Mouse (Mus musculus): ENCODE data around the gene Shc3.

The Shc3 gene

DNA sequence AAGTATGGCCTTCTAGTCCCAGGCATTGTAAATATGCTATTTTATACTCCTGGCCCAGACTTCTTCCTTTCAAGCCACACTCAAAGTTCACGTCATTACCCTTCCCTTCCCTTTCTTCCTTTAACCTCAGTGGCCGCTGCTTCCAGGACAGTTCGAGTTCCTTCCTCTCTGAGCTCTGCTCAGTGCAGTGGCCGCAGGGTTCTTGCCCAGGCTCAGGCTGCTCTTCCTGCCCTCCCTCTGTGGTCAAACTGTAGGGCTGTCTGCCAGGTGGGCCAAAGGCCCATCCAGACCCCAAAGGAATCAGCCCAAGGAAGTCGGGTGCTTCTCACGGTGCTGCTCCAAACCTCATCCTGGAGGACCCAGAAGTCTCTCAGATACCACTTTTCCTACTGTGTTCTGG, 151.4 kb downstream of the Shc3 start:
- DNase-seq (ENCODE audit: low read depth, low spot score), result no peak

- DNase-seq (ENCODE audit: low read depth, low spot score), result no peak
These were observed 152.5 kb downstream of the Shc3 start for GRCm38 (mm10) chr13:51416727-51417126.

- peak; percentile 55 for DNase-seq (ENCODE audit: low read depth, low spot score)
These were observed 155.8 kb downstream of the Shc3 start for GRCm38 (mm10) chr13:51413461-51413860.

GRCm38 (mm10) chr13:51411696-51412430, 157.4 kb downstream of the Shc3 start:
- no peak for DNase-seq (ENCODE audit: low read depth, low spot score)

DNA sequence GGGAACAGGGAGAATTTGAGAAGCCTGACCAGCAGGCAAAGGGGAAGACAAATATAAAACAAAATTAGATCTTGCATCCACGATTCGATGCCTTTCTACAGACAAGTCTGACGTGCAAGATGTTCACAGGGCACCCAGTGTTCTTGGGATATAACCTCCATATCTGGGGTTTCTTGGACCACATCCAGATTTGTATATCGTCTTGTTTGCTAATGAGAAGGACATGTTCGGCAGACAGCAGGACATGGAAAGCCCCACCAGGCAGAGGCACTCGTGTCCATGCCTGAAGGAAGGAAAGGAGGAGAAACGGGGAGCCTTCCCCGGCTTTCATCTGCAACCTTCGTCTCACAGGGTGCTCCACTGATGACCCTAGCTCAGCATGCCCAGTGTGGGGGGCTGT, 158.0 kb downstream of the Shc3 start:
- no peak for DNase-seq (ENCODE audit: low read depth, low spot score)

DNA sequence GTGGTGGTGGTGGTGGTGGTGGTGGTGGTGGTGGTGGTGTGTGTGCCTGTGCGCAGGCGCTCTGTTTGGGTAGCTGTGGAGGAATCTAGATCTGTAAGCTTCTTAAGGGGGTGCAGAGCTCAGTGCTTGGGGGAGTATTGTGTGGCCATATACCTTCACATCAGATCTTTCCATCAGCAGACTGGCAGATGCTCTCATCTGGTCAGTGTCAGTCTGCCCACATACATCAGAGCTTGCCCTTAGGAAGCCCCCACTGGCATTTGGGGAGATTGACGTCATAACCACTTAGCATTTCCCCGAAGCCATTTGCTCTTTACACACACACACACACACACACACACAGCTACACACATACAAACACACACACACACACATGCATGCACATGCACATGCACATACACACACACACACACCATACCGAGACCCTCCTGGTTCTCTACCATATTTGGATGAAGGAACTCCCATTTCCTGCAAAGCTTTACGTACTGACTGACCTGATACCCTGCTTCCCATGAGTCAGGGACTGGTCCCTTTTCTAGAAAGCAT, 159.2 kb downstream of the Shc3 start:
- no peak for DNase-seq (ENCODE audit: low read depth, low spot score)

- DNase-seq (ENCODE audit: low read depth, low spot score), result no peak
These were observed 160.7 kb downstream of the Shc3 start, which contains the start of gene S1pr3 for GRCm38 (mm10) chr13:51408519-51409001. Gene S1pr3, plus strand, starts transcription at chr13:51408639.

DNA sequence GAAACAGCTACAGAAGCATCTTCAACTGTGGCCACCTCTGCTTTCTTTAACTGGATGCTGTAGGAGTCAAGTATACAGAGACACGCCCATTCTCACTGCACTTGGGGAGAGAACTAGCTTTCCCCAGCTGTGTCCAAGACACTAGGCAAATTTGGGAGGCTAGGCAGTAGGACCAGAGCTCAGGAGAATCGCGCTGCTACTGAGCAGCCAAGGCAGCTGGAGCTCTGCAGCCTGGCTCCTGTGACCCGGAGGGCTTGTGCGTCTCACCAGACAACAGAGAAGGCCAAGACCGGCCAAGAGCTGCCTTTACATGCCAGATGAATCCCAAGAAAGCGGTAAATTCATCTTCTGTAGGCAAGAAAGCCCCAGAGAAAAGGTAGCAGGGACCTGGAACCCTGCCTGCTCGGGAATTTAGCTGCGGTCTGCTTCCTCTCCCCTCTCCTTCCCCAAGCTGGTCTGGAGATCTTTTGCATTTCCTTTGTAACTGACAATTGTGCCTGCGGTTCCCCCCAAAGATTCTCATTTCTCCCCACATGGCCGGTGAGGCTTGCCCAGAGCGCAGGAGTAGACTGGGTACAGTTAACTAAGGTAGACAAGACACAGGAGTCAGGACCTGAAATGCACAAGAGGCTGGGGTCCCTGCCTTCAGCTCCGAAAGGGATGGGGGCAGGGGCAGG, 161.5 kb downstream of the Shc3 start:
- no peak for DNase-seq (ENCODE audit: low read depth, low spot score)

- no peak for DNase-seq (ENCODE audit: low read depth, low spot score)
These were observed 163.4 kb downstream of the Shc3 start for GRCm38 (mm10) chr13:51405731-51406320.

- no peak for DNase-seq (ENCODE audit: low read depth, low spot score)
These were observed 164.7 kb downstream of the Shc3 start for GRCm38 (mm10) chr13:51404566-51404965.

GRCm38 (mm10) chr13:51400736-51401501, 168.3 kb downstream of the Shc3 start:
- DNase-seq (ENCODE audit: low read depth, low spot score), result peak; percentile 78

DNA sequence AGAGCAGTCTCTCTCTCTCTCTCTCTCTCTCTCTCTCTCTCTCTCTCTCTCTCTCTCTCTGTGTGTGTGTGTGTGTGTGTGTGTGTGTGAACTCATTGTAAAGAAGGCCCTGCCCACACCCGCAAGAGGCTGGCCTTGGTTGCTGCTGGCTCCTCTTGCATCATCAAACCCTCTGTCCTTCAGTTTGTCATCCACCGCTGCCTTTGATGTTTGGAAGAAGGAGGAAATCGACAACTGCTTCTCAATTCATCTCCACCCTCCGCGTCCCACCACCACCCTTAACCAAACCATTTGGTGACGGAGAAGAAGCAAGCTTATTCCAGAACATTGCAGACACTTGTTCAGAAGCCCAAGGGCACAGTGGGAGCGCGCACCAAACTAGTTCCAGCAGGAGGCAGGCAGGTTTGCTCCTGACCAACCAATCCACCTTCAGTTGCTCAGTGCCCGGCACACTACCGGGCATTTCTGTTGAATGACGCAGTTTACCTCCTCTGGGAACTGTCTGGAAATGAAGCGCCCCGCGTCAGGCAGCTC, 169.0 kb downstream of the Shc3 start:
- DNase-seq (ENCODE audit: low read depth, low spot score), result no peak

GRCm38 (mm10) chr13:51399562-51399961, 169.7 kb downstream of the Shc3 start:
- DNase-seq (ENCODE audit: low read depth, low spot score), result no peak

GRCm38 (mm10) chr13:51397861-51398260, 171.4 kb downstream of the Shc3 start:
- DNase-seq (ENCODE audit: low read depth, low spot score), result peak; percentile 45

DNA sequence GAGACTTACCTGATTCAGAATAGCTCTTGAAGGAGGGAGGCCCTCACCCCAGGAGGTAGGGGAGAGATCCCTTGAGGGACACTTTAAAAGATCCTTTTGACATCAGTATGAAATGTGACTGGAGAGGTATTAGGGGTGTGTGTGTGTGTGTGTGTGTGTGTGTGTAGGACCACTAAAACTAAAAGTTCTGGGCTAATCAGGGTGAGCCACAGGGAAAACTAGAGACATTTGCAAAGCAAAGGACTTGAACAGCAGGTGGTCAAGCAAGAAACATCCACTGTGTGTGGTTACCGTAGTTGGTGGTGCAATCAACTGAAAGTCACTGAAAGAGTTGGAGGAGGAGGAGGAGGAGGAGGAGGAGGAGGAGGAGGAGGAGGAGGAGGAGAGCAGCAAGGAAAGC, 177.0 kb downstream of the Shc3 start:
- no peak for DNase-seq (ENCODE audit: low read depth, low spot score)

DNA sequence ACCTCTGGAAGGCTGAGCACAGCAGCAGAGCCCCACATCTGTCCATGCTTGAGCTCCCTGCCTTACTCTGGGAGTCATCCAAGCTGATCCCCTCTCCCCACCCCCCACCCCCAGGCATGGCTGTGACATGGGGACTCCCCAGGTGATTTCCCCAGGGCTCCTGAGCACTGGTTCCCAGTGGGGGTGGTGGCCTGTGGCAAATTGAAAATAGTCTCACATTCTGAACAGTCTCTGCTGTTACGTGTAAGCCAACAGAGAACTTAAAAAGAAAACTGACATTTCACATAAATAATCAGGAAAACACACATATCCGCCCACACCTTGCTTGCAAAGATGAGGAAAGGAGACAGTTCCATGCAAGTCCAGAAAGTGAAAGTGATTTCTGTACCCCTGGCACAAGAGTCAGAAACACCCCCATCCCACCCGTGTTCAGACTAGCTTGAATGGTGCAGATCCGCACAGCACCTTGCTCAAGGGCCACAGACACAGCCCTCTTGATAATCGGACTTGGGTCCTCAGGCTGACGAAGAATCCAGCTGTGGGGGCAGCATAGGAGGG, 177.8 kb downstream of the Shc3 start:
- DNase-seq (ENCODE audit: low read depth, low spot score), result no peak

GRCm38 (mm10) chr13:51390398-51390797, 178.8 kb downstream of the Shc3 start:
- DNase-seq (ENCODE audit: low read depth, low spot score), result no peak

- peak; percentile 39 for DNase-seq (ENCODE audit: low read depth, low spot score)
These were observed 181.3 kb downstream of the Shc3 start for GRCm38 (mm10) chr13:51387908-51388307.

DNA sequence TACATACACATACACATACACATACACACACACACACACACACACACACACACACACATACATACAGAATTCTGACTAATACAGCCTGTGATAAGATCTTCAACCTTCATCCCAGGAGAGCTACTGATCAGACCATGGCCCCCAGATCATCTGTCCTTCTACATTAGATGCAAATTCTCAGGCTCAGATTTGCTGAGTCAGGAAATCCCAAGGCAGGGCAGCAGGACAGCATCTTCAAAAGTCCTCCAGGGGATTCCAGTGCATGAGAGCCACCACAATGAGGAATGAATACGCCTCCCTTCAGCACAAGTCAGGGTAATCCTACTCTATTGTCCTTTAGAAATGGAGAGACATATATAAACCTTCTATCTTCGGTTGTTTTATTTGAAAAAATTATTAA, 184.3 kb downstream of the Shc3 start:
- no peak for DNase-seq (ENCODE audit: low read depth, low spot score)

DNA sequence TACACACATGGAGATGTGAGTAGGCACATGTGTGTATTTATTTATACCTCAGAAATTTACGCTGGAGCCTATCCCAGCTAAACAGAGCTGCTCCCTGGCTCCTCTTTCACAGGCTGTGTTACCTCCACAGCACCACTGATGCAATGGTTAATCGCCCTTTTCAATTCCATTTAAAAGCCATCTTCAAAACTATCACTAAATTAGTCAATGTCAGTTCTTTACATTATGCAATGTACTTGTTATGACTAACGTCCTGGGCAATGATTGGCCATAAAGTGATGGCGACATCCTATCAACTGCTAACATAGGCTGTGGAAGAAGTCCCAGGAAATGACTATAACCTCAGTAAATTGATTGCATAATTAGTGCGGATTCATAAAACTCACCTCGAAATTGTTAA, 187.7 kb downstream of the Shc3 start:
- DNase-seq (ENCODE audit: low read depth, low spot score), result no peak

All from A20 (cell line).